Mouse (Mus musculus) ovary, postnatal 10 days (tissue): ENCODE data around the gene Ddx42.

Experiments
- DNase-seq: peaks from one replicate; pipeline ENCODE4 v3.0.0; 2022; ENCODE audit warnings: low spot score

The Ddx42 gene

DNA sequence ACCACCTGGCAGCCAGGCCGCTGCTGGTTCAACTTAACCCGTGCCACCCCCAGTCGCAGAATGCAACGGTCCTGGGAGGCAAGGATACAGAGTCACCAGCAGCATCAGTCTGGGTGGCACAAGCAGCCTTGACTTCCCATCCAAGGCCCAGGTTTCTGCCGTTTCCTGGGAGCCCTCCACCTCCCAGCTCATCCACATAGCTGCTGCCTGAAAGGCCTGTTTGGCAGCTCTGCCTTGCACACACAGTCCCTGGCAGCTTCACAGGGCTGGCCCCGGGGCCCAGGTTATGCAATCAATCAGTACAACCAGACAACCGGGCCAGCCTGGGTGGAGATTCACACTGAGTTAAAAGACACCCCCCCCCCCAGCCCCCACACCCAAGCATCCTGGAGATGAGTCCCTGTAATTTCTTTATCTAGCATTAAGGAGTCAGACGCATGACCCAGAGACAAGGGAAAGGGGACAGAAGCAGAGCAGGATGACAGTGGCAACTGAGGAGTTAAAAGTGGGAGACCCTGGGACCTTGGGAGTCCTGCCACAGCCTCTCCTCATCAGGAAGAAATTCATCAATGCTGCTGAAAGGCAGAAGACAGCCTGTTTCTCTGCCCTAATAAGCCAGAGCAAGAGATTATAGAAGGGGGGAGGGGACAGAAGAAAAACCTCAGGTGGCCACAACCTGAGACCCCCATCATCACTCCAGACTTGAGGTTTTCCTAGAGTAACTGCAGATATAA lies 51.8 kb downstream of the Ddx42 start:
- DNase-seq: peak; percentile 24

DNA sequence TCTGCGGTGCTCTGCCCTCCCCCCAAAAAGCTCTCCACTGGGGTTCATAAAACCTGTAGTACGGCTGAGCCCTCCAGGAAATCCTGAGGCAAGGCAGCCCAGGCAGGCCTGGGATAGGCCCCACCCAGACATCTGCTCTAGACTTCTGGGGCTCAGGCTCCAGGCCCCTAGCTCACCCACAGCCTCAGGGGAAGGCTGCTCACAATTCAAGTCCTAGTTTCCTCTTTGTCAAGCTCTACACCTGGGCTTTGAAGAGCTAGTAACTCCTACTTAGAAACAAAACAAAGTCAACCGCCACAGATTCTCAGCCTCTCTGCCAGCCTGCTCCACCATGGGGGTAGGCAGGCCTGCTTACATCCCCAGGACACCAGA lies 52.3 kb downstream of the Ddx42 start:
- DNase-seq: no peak

DNA sequence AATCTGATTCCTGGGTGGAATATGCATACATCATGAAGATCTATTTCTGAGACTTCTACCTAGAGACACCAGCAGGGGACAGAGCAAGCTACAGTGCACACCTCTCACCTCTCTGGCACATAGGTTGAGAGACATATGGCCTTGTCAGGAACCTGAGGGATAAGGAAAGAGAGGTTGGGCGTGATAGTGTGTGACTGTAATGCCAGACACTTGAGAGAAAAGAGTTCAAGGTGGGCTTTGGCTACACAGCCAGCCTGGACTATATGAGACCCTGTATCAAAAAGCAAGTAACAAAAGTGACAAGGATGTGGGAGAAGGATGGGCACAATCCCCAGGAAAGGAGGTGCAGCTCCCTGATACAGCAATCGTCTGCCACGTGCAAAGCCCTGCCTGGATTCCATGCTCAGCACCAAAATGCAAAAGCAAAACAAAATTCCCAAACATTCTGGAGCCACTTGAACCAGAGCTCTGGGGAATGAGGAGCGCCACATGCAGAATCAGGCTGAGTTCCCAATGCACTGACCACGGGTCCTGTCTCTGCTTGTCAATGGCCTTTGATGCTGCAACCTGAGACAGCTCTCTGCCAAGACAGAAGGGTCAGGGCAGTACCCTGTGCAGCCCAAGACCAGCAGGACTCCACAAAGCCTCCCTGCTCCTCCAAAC lies 54.5 kb downstream of the Ddx42 start:
- no peak for DNase-seq

GRCm38 (mm10) chr11:106271794-106272643 lies 55.3 kb downstream of the Ddx42 start:
- peak; percentile 44 for DNase-seq

- peak; percentile 95 for DNase-seq
These were observed 56.1 kb downstream of the Ddx42 start, which contains the start of gene Smarcd2 for GRCm38 (mm10) chr11:106272644-106273310. Gene Smarcd2 (minus strand): TSS chr11:106272972.

- DNase-seq: no peak
These were observed 56.6 kb downstream of the Ddx42 start for GRCm38 (mm10) chr11:106273311-106273684.

GRCm38 (mm10) chr11:106273811-106274210 lies 57.1 kb downstream of the Ddx42 start:
- no peak for DNase-seq

- no peak for DNase-seq
These were observed 57.6 kb downstream of the Ddx42 start for GRCm38 (mm10) chr11:106274374-106274773.

GRCm38 (mm10) chr11:106274971-106275411 lies 58.3 kb downstream of the Ddx42 start:
- peak; percentile 29 for DNase-seq

GRCm38 (mm10) chr11:106276454-106276853 lies 59.7 kb downstream of the Ddx42 start, which contains the start of gene Tcam1:
Gene Tcam1 (plus strand): TSS chr11:106276672.
- DNase-seq: peak; percentile 94

DNA sequence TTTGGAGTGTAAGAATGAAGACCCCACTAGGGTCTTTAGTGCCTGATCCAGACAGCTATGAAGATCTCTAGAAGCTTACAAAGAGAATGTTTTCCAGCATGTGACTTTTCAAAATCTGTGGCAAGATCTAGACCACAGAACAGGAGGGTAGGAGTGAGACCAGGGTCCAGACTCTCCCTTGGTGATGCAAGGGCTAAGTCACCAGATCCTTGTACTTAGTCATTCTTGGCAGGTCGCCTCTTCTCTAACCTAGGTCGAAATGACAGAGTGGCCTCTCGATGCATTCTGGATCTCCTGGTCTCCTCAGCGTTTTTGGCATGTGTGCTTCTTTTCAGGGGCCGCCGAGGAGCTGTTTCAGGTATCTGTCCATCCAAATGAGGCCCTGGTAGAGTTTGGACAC lies 65.7 kb downstream of the Ddx42 start:
- no peak for DNase-seq

- no peak for DNase-seq
These were observed 66.6 kb downstream of the Ddx42 start for GRCm38 (mm10) chr11:106283371-106283770.

DNA sequence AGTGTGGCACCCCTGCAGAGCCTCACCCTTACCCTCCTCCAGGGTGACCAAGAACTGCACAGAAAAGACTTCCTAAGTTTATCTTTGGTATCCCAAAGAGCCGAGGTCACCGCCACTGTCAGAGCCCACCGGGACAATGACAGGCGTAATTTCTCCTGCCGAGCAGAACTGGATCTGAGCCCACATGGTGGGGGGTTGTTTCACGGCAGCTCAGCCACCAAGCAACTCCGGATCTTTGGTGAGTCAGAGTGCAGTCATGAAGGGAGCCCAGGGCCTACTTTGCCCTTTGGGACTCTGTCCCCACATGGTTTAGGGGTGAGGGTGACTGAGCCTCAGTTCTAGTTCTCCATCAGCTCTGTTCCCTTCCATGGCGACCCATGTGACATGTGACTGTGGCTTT lies 67.4 kb downstream of the Ddx42 start:
- DNase-seq: no peak

GRCm38 (mm10) chr11:106286206-106286605 lies 69.5 kb downstream of the Ddx42 start:
- DNase-seq: no peak

GRCm38 (mm10) chr11:106286987-106287386 lies 70.3 kb downstream of the Ddx42 start:
- no peak for DNase-seq

- DNase-seq: no peak
These were observed 72.6 kb downstream of the Ddx42 start for GRCm38 (mm10) chr11:106289369-106289768.

GRCm38 (mm10) chr11:106290376-106290775 lies 73.7 kb downstream of the Ddx42 start:
- no peak for DNase-seq

DNA sequence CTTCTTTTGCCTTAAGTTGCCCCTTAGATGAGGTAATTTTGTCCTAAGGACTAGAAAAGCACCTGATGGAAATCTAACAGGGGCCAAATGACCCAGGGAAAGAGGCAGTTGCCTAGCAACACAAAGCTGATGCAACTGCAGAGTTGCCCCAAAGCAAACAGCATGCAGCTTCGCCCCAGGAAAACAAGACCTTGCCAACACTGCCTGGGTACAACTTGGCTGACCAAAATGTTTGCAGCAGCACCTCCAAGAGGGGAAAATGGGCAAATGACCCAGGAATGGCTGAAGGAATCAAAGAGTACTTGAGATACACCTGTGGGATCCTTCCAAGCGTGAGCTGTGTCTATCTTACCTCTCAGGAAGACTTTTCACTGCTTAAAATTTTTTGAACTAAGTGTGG lies 75.1 kb downstream of the Ddx42 start:
- no peak for DNase-seq
